Mouse (Mus musculus) midbrain, postnatal 0 days (tissue): Measurements from ENCODE around the gene Crygs. TPM values are rescaled to one million over a fixed set of nuclear protein-coding genes. Genes with fewer than 3 reads are reported as not detected.

Experiments
- ATAC-seq: fragments of 200-750 bp; cut with Nextera tagmentation; 2 replicates; pipeline ENCODE4 v1.8.0; 2017; ENCODE audit warnings: moderate number of reproducible peaks, mild to moderate bottlenecking, moderate TSS enrichment, moderate library complexity; ENCODE audit not compliant: low FRiP score
- DNase-seq: peaks from one replicate; pipeline ENCODE4 v3.0.0-alpha.2; 2015; ENCODE audit warnings: low spot score
- H3K27ac ChIP-seq: fragments of 300-500 bp; sonication (generic); 2 replicates; pipeline ENCODE4 v1.5.1; 2014; ENCODE audit warnings: low read depth, mild to moderate bottlenecking, low read length, mixed read lengths
- H3K27me3 ChIP-seq: fragments of 300-500 bp; sonication (generic); 2 replicates; pipeline ENCODE4 v1.6.1; 2014; ENCODE audit warnings: low read length, control low read depth, mixed read lengths; ENCODE audit not compliant: insufficient read depth
- H3K36me3 ChIP-seq: fragments of 300-500 bp; sonication (generic); 2 replicates; pipeline ENCODE4 v1.6.1; 2014; ENCODE audit warnings: low read length, control low read depth, mixed read lengths; ENCODE audit not compliant: insufficient read depth
- H3K4me1 ChIP-seq: fragments of 300-500 bp; sonication (generic); 2 replicates; pipeline ENCODE4 v1.6.1; 2014; ENCODE audit warnings: mild to moderate bottlenecking, control low read depth, antibody characterized with exemption, low read length, mixed read lengths; ENCODE audit not compliant: insufficient read depth
- H3K4me2 ChIP-seq: fragments of 300-500 bp; sonication (generic); 2 replicates; pipeline ENCODE4 v1.6.1; 2014; ENCODE audit warnings: low read depth, mild to moderate bottlenecking, low read length, mixed read lengths; ENCODE audit not compliant: poor library complexity, severe bottlenecking
- H3K4me3 ChIP-seq: fragments of 300-500 bp; sonication (generic); 2 replicates; pipeline ENCODE4 v1.5.1; 2014; ENCODE audit warnings: low read depth, mild to moderate bottlenecking, low read length, moderate library complexity
- H3K9ac ChIP-seq: fragments of 300-500 bp; sonication (generic); replicated peaks from 2 replicates; pipeline ENCODE4 v1.6.1; 2014; ENCODE audit warnings: mild to moderate bottlenecking, low read length, moderate library complexity, mixed read lengths; ENCODE audit not compliant: poor library complexity, severe bottlenecking
- H3K9me3 ChIP-seq: fragments of 300-500 bp; sonication (generic); 2 replicates; pipeline ENCODE4 v1.6.1; 2016; ENCODE audit warnings: low read length, control low read depth
- CTCF ChIP-seq: IDR thresholded peaks from 2 replicates; pipeline ENCODE4 v1.5.1; 2016; ENCODE audit warnings: antibody characterized with exemption, mild to moderate bottlenecking
- whole genome bisulfite sequencing: fragments of 180-500 bp; shearing (Covaris S2); extraction: QIAGEN DNeasy Blood & Tissue Kit; methylation state at CpG from one replicate; pipeline ENCODE4 v1.1.7; 2014; 5-methylcytosine and 5-hydroxymethylcytosine counted together
- polyA plus RNA-seq: library from polyadenylated mRNA; unstranded; fragments of >200 nt; fragmentation: Nextera tagmentation; extraction: Ambion mirVana; gene quantifications from 2 replicates; pipeline ENCODE4 v1.2.1, GENCODE M21; 2015
- total RNA-seq: library from RNA; depleted of rRNA; stranded (reverse); fragments of >200 nt; gene quantifications from 2 replicates; pipeline ENCODE4 v1.2.3, GENCODE M21; 2014

Crygs gene
- total and polyA plus RNA-seq, 2 experiments from 2014 or later = not detected

DNA sequence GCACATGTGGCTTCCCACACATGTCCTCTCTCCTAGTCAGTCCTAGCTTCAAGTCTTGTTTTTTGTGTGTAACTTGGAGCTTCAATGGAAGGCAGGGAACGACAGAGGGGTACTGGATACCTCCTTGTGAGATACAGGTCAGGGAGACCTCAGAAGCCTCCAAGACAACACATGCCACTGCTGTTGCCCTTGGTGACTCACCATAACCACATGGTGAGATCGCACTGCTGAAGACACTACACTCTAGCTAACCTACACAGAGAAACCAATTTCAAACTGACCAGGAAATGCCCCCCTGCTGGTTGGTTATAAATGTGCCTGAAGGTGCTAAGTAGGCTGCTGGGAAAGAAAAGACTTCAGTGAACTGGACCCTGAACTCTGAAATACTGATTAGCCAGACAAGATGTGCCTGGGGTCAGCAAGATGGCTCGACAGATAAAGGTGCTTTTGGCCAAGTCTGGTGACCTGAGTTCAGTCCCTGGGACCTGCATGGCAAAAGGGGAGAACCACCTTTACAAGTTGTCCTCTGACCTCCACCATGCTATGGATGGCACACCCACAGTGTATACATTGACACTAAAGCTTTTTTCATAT is 21.7 kb upstream of the Crygs start:
- WGBS = 93% methylated on average over 3 of the region's 3 CpGs

DNA sequence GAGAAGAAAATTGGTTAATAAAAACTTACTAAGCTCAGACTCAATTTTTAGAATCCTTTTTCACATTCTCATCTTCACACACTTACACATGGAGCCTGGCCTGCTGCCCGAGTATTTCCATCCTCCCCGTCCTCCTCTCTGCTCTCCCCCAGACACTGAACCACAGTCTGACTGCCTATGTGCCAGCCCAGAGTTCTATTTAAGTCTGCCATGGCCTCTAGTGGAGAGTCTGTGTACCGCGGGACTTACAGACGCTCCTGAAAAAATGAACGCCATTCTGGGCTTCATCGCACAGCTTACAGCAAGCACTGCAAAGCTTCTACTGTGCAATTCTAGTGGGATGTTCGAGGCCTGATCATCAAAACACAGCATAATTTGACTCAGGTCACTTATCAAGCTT is 9.4 kb upstream of the Crygs start:
- H3K27ac ChIP-seq = no peak overlapping the region
- H3K36me3 ChIP-seq = peaks cover 16% of the 10 kb centered on the region
- 40% methylated on average over 8 of the region's 8 CpGs for WGBS
- H3K4me2 ChIP-seq = no peak overlapping the region
- peak; percentile 76 for TF ChIP-seq CTCF
- no peaks in the 10 kb centered on the region for H3K27me3 ChIP-seq
- H3K4me3 ChIP-seq = no peak overlapping the region
- DNase-seq (peak; percentile 75), ATAC-seq (peak; percentile 82; the same call in 1 of the 2 replicates)
- no peak overlapping the region for H3K9ac ChIP-seq
- no peaks in the 10 kb centered on the region for H3K9me3 ChIP-seq
- no peaks in the 10 kb centered on the region for H3K4me1 ChIP-seq

More for the DNA sequence above, 21.7 kb upstream of the Crygs start:
- no peak for DNase-seq
- Histone ChIP-seq H3K4me3 (no peak overlapping the region), H3K27me3 (no peaks in the 10 kb centered on the region), H3K27ac (no peak overlapping the region), H3K9ac (no peak overlapping the region), H3K9me3 (no peaks in the 10 kb centered on the region), H3K36me3 (0 out of 2 replicates have a peak, but pooled peaks cover 3% of the 10 kb centered on the region), H3K4me2 (no peak overlapping the region), H3K4me1 (no peaks in the 10 kb centered on the region)
- no peak for TF ChIP-seq CTCF
- ATAC-seq = no peak

DNA sequence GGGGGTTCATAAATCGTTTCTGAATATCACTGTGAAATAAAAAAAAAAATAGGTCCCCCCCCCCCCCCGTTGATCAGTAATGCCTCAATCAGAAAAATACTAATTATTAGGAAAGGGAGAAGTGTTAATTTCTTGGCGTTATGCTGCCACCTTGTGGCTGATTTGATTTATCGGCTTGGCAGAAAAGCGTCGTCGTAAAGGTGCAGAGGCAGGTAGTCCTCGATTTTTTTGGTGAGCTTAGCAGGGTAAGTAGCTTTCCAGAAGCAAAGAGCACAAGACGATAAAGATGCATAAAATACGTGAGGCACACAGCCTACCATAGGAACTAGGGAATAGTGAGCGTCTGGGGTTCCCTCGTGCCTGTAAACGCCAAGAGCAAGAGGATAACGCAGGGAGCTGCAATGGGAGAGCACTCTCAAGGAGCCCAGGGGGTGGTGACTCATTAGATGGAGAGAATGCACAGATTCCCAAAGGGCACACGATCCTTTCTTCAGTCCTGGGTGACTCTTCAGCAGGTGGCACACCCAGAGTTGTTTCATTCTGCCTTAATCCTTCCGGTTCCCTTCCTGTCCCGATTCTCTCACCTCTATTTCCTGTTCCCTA is 3.8 kb downstream of the Crygs start:
- peak; percentile 84 for TF ChIP-seq CTCF
- 13% methylated on average over 17 of the region's 17 CpGs for WGBS
- 0 out of 2 replicates have a peak overlapping the region, but pooled peaks have one; percentile 19 for H3K9ac ChIP-seq
- peak; percentile 78 for DNase-seq
- H3K4me1 ChIP-seq = no peaks in the 10 kb centered on the region
- H3K9me3 ChIP-seq = no peaks in the 10 kb centered on the region
- ATAC-seq = peak; percentile 25; the same call in 1 of the 2 replicates
- H3K4me3 ChIP-seq = peak overlapping the region; percentile 16; the same call in 1 of the 2 replicates
- H3K4me2 ChIP-seq = peak overlapping the region; percentile 44
- H3K36me3 ChIP-seq = no peaks in the 10 kb centered on the region
- 0 out of 2 replicates have a peak, but pooled peaks cover 5% of the 10 kb centered on the region for H3K27me3 ChIP-seq
- H3K27ac ChIP-seq = no peak overlapping the region

DNA sequence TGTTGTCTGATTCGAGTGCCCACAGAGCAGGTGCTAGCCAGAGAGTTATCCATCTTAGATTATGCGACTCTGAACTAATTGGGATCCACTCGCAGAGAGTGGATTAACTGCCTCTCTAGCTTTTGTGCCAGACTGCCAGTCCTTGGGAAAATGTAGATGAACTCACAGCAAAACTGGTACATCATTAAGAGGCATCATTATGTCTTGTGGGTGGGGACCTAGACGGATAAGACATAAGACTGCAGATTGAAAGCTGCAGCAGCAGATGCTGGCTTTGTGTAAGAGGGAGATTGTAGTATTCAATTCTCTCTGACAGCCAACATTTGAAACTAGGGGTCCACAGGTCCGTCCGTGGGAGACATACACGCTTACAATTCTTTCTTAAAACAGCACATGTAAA is 8.6 kb downstream of the Crygs start:
- DNase-seq (no peak), ATAC-seq (no peak)
- 63% methylated on average over 7 of the region's 7 CpGs for WGBS
- Histone ChIP-seq H3K27me3 (peaks cover 8% of the 10 kb centered on the region; the same call in 1 of the 2 replicates), H3K9me3 (no peaks in the 10 kb centered on the region), H3K4me1 (no peaks in the 10 kb centered on the region), H3K36me3 (no peaks in the 10 kb centered on the region), H3K9ac (no peak overlapping the region), H3K27ac (no peak overlapping the region), H3K4me3 (no peak overlapping the region), H3K4me2 (no peak overlapping the region)
- no peak for TF ChIP-seq CTCF

DNA sequence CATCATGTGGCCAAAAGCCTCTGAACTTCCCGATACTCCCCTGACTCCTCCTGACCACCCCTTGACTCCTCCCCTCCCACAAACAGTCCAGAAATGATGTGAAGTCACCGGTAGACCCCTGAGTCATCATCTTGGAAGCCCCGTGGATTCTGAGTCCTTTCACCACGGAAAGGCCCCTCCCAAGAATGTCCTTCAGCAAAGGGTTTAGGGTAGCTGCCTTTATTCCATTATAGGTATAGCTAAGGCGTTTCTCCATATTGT is 10.6 kb downstream of the Crygs start:
- DNase-seq (no peak), ATAC-seq (no peak)
- H3K9me3 ChIP-seq = no peaks in the 10 kb centered on the region
- no peak overlapping the region for H3K9ac ChIP-seq
- 9% methylated on average over 5 of the region's 5 CpGs for WGBS
- H3K4me2 ChIP-seq = no peak overlapping the region
- peaks cover 19% of the 10 kb centered on the region for H3K27me3 ChIP-seq
- no peaks in the 10 kb centered on the region for H3K36me3 ChIP-seq
- TF ChIP-seq CTCF = no peak
- no peak overlapping the region for H3K27ac ChIP-seq
- H3K4me3 ChIP-seq = no peak overlapping the region
- H3K4me1 ChIP-seq = no peaks in the 10 kb centered on the region

DNA sequence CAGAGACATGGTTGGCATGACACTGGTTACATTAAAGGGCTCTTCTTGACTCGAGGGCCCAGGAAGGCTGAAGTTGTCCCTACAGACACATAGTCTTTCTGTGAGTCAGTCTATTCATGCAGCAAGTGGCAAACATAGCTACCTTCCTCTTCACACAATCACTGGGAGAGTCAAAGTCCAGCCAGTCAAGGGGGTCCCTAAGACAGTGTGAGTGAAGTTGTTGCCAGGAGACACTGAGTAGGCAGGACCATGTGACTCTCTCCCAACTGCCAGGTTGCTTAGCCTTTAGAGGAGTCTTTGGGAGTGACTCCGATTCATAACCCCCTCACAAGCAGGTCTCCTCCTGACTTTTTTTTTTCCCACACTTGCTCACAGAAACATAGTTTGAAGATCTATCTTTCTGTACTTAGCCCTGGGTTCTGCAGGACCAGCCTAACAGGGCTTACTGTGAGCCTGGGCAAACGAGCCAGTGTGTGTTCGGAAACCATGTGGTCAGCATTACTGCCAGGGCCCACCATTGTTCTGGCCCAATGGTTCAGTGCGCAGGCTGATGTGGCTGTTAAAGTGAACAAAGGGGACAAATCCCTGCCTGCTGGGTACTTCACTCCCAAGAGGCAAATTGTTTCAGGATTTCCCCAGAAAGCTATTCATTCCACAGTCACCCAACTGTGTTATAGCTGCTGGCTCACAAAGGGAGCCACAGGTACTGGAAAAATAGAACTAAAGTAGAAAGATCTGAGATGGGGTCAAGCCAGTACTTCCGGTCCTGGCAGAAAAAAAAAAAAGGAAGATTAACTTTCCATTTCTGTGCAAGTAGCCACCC is 11.1 kb downstream of the Crygs start:
- WGBS = 11% methylated on average over 6 of the region's 6 CpGs
- no peak for TF ChIP-seq CTCF
- H3K4me3 ChIP-seq = no peak overlapping the region
- H3K36me3 ChIP-seq = no peaks in the 10 kb centered on the region
- ATAC-seq = no peak
- H3K4me1 ChIP-seq = no peaks in the 10 kb centered on the region
- H3K9ac ChIP-seq = no peak overlapping the region
- H3K4me2 ChIP-seq = no peak overlapping the region
- peaks cover 19% of the 10 kb centered on the region for H3K27me3 ChIP-seq
- no peak overlapping the region for H3K27ac ChIP-seq
- DNase-seq = peak; percentile 67
- no peaks in the 10 kb centered on the region for H3K9me3 ChIP-seq
